Mouse (Mus musculus) neural tube, embryonic 15.5 days (tissue): Measurements from ENCODE around the gene Zbtb9. TPM values are rescaled to one million over a fixed set of nuclear protein-coding genes. Genes with fewer than 3 reads are reported as not detected.
A peak's percentile ranks its signal among the peaks of the same experiment; 100 is the strongest.

Experiments used
- ATAC-seq: fragments of 200-750 bp; cut with Nextera tagmentation; 2 replicates; pipeline ENCODE4 v1.8.0; 2017; ENCODE audit warnings: mild to moderate bottlenecking, moderate TSS enrichment, moderate library complexity; ENCODE audit not compliant: low FRiP score
- H3K27ac ChIP-seq: fragments of 300-500 bp; sonication (generic); replicated peaks from 2 replicates; pipeline ENCODE4 v1.5.1; 2015; ENCODE audit warnings: mild to moderate bottlenecking, inconsistent platforms
- H3K27me3 ChIP-seq: fragments of 300-500 bp; sonication (generic); replicated peaks from 2 replicates; pipeline ENCODE4 v1.6.1; 2015; ENCODE audit warnings: inconsistent platforms
- H3K36me3 ChIP-seq: fragments of 300-500 bp; sonication (generic); 2 replicates; pipeline ENCODE4 v1.6.1; 2015; ENCODE audit warnings: inconsistent platforms
- H3K4me1 ChIP-seq: fragments of 300-500 bp; sonication (generic); 2 replicates; pipeline ENCODE4 v1.6.1; 2015; ENCODE audit warnings: inconsistent platforms
- H3K4me2 ChIP-seq: fragments of 300-500 bp; sonication (generic); 2 replicates; pipeline ENCODE4 v1.6.1; 2015; ENCODE audit warnings: inconsistent platforms, mild to moderate bottlenecking, moderate library complexity
- H3K4me3 ChIP-seq: fragments of 300-500 bp; sonication (generic); replicated peaks from 2 replicates; pipeline ENCODE4 v1.5.1; 2015; ENCODE audit warnings: mild to moderate bottlenecking, inconsistent platforms
- H3K9ac ChIP-seq: fragments of 300-500 bp; sonication (generic); replicated peaks from 2 replicates; pipeline ENCODE4 v1.6.1; 2015; ENCODE audit warnings: mild to moderate bottlenecking, inconsistent platforms
- H3K9me3 ChIP-seq: fragments of 300-500 bp; sonication (generic); replicated peaks from 2 replicates; pipeline ENCODE4 v1.6.1; 2016; ENCODE audit warnings: inconsistent platforms
- WGBS: fragments of 180-500 bp; shearing (Covaris S2); methylation state at CpG from one replicate; pipeline ENCODE4 v1.1.7; 2015; ENCODE audit warnings: mixed read lengths; 5-methylcytosine and 5-hydroxymethylcytosine counted together
- polyA plus RNA-seq: library from polyadenylated mRNA; unstranded; fragments of >200 nt; fragmentation: Nextera tagmentation; extraction: Ambion mirVana; gene quantifications from 2 replicates; pipeline ENCODE4 v1.2.1, GENCODE M21; 2015

Gene Zbtb9
- polyA plus RNA-seq, 1 experiment from 2014 or later, result 15.9 TPM

- H3K36me3 ChIP-seq, result peaks cover 50% of the 10 kb centered on the region
- no peak overlapping the region for H3K27ac ChIP-seq
- H3K4me3 ChIP-seq, result no peak overlapping the region
- no peaks in the 10 kb centered on the region for H3K9me3 ChIP-seq
- peaks cover 30% of the 10 kb centered on the region for H3K4me1 ChIP-seq
- ATAC-seq, result no peak
- no peak overlapping the region for H3K4me2 ChIP-seq
- H3K9ac ChIP-seq, result no peak overlapping the region
- WGBS, result 85% methylated on average over 2 of the region's 2 CpGs
- no peaks in the 10 kb centered on the region for H3K27me3 ChIP-seq
Measured at GRCm38 (mm10) chr17:26979426-26979825, 6.5 kb downstream of the Zbtb9 start.

GRCm38 (mm10) chr17:26981050-26981449 is 8.1 kb downstream of the Zbtb9 start:
- Histone ChIP-seq H3K27me3 (no peaks in the 10 kb centered on the region), H3K4me2 (no peak overlapping the region), H3K27ac (no peak overlapping the region), H3K9me3 (no peaks in the 10 kb centered on the region), H3K36me3 (peaks cover 35% of the 10 kb centered on the region), H3K4me3 (no peak overlapping the region), H3K4me1 (peaks cover 13% of the 10 kb centered on the region), H3K9ac (no peak overlapping the region)
- ATAC-seq, result no peak
- 84% methylated on average over 2 of the region's 2 CpGs for WGBS

- Histone ChIP-seq H3K4me3 (no peak overlapping the region), H3K27me3 (no peaks in the 10 kb centered on the region), H3K9me3 (no peaks in the 10 kb centered on the region), H3K9ac (no peak overlapping the region), H3K4me1 (peaks cover 5% of the 10 kb centered on the region), H3K27ac (no peak overlapping the region), H3K36me3 (peaks cover 15% of the 10 kb centered on the region), H3K4me2 (no peak overlapping the region)
- 95% methylated on average over 4 of the region's 4 CpGs for WGBS
- no peak for ATAC-seq
Measured at GRCm38 (mm10) chr17:26983382-26983781, 10.4 kb downstream of the Zbtb9 start.

GRCm38 (mm10) chr17:26985503-26986179 is 12.7 kb downstream of the Zbtb9 start:
- H3K27ac ChIP-seq, result no peak overlapping the region
- H3K4me3 ChIP-seq, result no peak overlapping the region
- WGBS, result 74% methylated on average over 10 of the region's 10 CpGs
- no peaks in the 10 kb centered on the region for H3K4me1 ChIP-seq
- H3K9me3 ChIP-seq, result no peaks in the 10 kb centered on the region
- ATAC-seq, result no peak
- no peaks in the 10 kb centered on the region for H3K27me3 ChIP-seq
- no peak overlapping the region for H3K9ac ChIP-seq
- H3K36me3 ChIP-seq, result peaks cover 3% of the 10 kb centered on the region
- H3K4me2 ChIP-seq, result no peak overlapping the region

GRCm38 (mm10) chr17:26990521-26990920 is 17.6 kb downstream of the Zbtb9 start:
- no peak for ATAC-seq
- no peak overlapping the region for H3K27ac ChIP-seq

GRCm38 (mm10) chr17:26994410-26994809 is 21.4 kb downstream of the Zbtb9 start:
- H3K4me1 ChIP-seq, result peaks cover 3% of the 10 kb centered on the region; the same call in 1 of the 2 replicates
- H3K27ac ChIP-seq, result no peak overlapping the region
- WGBS, result 81% methylated on average over 14 of the region's 14 CpGs
- no peak overlapping the region for H3K4me2 ChIP-seq
- H3K36me3 ChIP-seq, result no peaks in the 10 kb centered on the region
- H3K9me3 ChIP-seq, result no peaks in the 10 kb centered on the region
- H3K9ac ChIP-seq, result no peak overlapping the region
- no peaks in the 10 kb centered on the region for H3K27me3 ChIP-seq
- no peak for ATAC-seq
- H3K4me3 ChIP-seq, result no peak overlapping the region

More at GRCm38 (mm10) chr17:26990521-26990920, 17.6 kb downstream of the Zbtb9 start:
- no peaks in the 10 kb centered on the region for H3K27me3 ChIP-seq
- H3K4me1 ChIP-seq, result peaks cover 3% of the 10 kb centered on the region; the same call in 1 of the 2 replicates
- no peak overlapping the region for H3K4me3 ChIP-seq
- H3K36me3 ChIP-seq, result no peaks in the 10 kb centered on the region; the same call in 1 of the 2 replicates
- H3K9me3 ChIP-seq, result no peaks in the 10 kb centered on the region
- no peak overlapping the region for H3K9ac ChIP-seq
- H3K4me2 ChIP-seq, result no peak overlapping the region

- WGBS, result 85% methylated on average over 6 of the region's 6 CpGs
- Histone ChIP-seq H3K4me2 (no peak overlapping the region), H3K4me3 (no peak overlapping the region), H3K36me3 (no peaks in the 10 kb centered on the region), H3K27me3 (no peaks in the 10 kb centered on the region), H3K9me3 (no peaks in the 10 kb centered on the region), H3K27ac (no peak overlapping the region), H3K4me1 (peaks cover 6% of the 10 kb centered on the region; the same call in 1 of the 2 replicates), H3K9ac (no peak overlapping the region)
- ATAC-seq, result no peak
Measured at GRCm38 (mm10) chr17:26995006-26995405, 22.0 kb downstream of the Zbtb9 start.

- H3K9ac ChIP-seq, result no peak overlapping the region
- H3K27ac ChIP-seq, result no peak overlapping the region
- H3K4me3 ChIP-seq, result no peak overlapping the region
- H3K9me3 ChIP-seq, result no peaks in the 10 kb centered on the region
- 83% methylated on average over 8 of the region's 8 CpGs for WGBS
- ATAC-seq, result no peak
- H3K27me3 ChIP-seq, result no peaks in the 10 kb centered on the region
- H3K4me2 ChIP-seq, result no peak overlapping the region
- peaks cover 12% of the 10 kb centered on the region for H3K4me1 ChIP-seq
- no peaks in the 10 kb centered on the region for H3K36me3 ChIP-seq
Measured at GRCm38 (mm10) chr17:26995562-26995961, 22.6 kb downstream of the Zbtb9 start.

- H3K27me3 ChIP-seq, result no peaks in the 10 kb centered on the region
- 82% methylated on average over 4 of the region's 4 CpGs for WGBS
- no peak overlapping the region for H3K4me3 ChIP-seq
- no peak overlapping the region for H3K4me2 ChIP-seq
- H3K4me1 ChIP-seq, result peaks cover 12% of the 10 kb centered on the region
- H3K9me3 ChIP-seq, result no peaks in the 10 kb centered on the region
- H3K36me3 ChIP-seq, result no peaks in the 10 kb centered on the region
- no peak for ATAC-seq
- no peak overlapping the region for H3K27ac ChIP-seq
- H3K9ac ChIP-seq, result no peak overlapping the region
Measured at GRCm38 (mm10) chr17:26997661-26998060, 24.7 kb downstream of the Zbtb9 start.

- H3K27ac ChIP-seq, result no peak overlapping the region
- no peaks in the 10 kb centered on the region for H3K27me3 ChIP-seq
- WGBS, result 92% methylated on average over 15 of the region's 15 CpGs
- H3K4me1 ChIP-seq, result peaks cover 12% of the 10 kb centered on the region
- no peak overlapping the region for H3K9ac ChIP-seq
- ATAC-seq, result no peak
- no peak overlapping the region for H3K4me3 ChIP-seq
- H3K9me3 ChIP-seq, result no peaks in the 10 kb centered on the region
- H3K4me2 ChIP-seq, result no peak overlapping the region
- no peaks in the 10 kb centered on the region for H3K36me3 ChIP-seq
Measured at GRCm38 (mm10) chr17:26998283-26998682, 25.3 kb downstream of the Zbtb9 start.

- peak; percentile 17; the same call in 1 of the 2 replicates for ATAC-seq
Measured at GRCm38 (mm10) chr17:26999996-27000395, 27.0 kb downstream of the Zbtb9 start.

GRCm38 (mm10) chr17:27001151-27001550 is 28.2 kb downstream of the Zbtb9 start:
- H3K4me3 ChIP-seq, result no peak overlapping the region
- peaks cover 12% of the 10 kb centered on the region for H3K4me1 ChIP-seq
- H3K27ac ChIP-seq, result no peak overlapping the region
- no peaks in the 10 kb centered on the region for H3K9me3 ChIP-seq
- no peak overlapping the region for H3K4me2 ChIP-seq
- no peaks in the 10 kb centered on the region for H3K27me3 ChIP-seq
- ATAC-seq, result no peak
- H3K9ac ChIP-seq, result no peak overlapping the region
- H3K36me3 ChIP-seq, result no peaks in the 10 kb centered on the region
- WGBS, result 75% methylated on average over 7 of the region's 7 CpGs

More at GRCm38 (mm10) chr17:26999996-27000395, 27.0 kb downstream of the Zbtb9 start:
- Histone ChIP-seq H3K4me2 (peak overlapping the region; percentile 19; the same call in 1 of the 2 replicates), H3K9me3 (no peaks in the 10 kb centered on the region), H3K36me3 (no peaks in the 10 kb centered on the region), H3K4me3 (no peak overlapping the region), H3K4me1 (peaks cover 12% of the 10 kb centered on the region), H3K9ac (no peak overlapping the region), H3K27me3 (no peaks in the 10 kb centered on the region), H3K27ac (no peak overlapping the region)
- WGBS, result 62% methylated on average over 12 of the region's 12 CpGs
